Mouse (Mus musculus): ENCODE results near the gene Elavl4. TPM values are rescaled to one million over a fixed set of nuclear protein-coding genes. Genes with fewer than 3 reads are reported as not detected.
A peak's percentile ranks its signal among the peaks of the same experiment; 100 is the strongest.

Elavl4 gene
- polyA plus RNA-seq, 1 experiment from 2014 or later: 308 TPM

- DNase-seq (ENCODE audit: low spot score): no peak
- ATAC-seq: no peak
- no peaks in the 10 kb centered on the region for H3K27me3 ChIP-seq (replicated peaks; ENCODE audit: control insufficient read depth, insufficient read depth, low read length)
- H3K9me3 ChIP-seq (replicated peaks; ENCODE audit: control insufficient read depth, low read length): no peaks in the 10 kb centered on the region
- no peak overlapping the region for H3K4me2 ChIP-seq (ENCODE audit: low read length)
- no peak overlapping the region for H3K4me3 ChIP-seq (ENCODE audit: low read depth, low read length)
- no peaks in the 10 kb centered on the region for H3K36me3 ChIP-seq (ENCODE audit: control insufficient read depth, insufficient read depth, low read length)
- no peak overlapping the region for H3K9ac ChIP-seq (ENCODE audit: low read length)
- no peaks in the 10 kb centered on the region for H3K4me1 ChIP-seq (ENCODE audit: control insufficient read depth, insufficient read depth, low read length)
- no peak overlapping the region for H3K27ac ChIP-seq (ENCODE audit: low read depth, low read length)
- WGBS: 90% methylated on average over 5 of the region's 5 CpGs
Observed at GRCm38 (mm10) chr4:110172028-110172427, 179.7 kb downstream of the Elavl4 start.

GRCm38 (mm10) chr4:110165217-110165616, 186.5 kb downstream of the Elavl4 start:
- H3K27ac ChIP-seq (ENCODE audit: low read depth, low read length): no peak overlapping the region
- no peaks in the 10 kb centered on the region for H3K9me3 ChIP-seq (replicated peaks; ENCODE audit: control insufficient read depth, low read length)
- no peaks in the 10 kb centered on the region for H3K36me3 ChIP-seq (ENCODE audit: control insufficient read depth, insufficient read depth, low read length)
- no peak overlapping the region for H3K4me2 ChIP-seq (ENCODE audit: low read length)
- H3K4me1 ChIP-seq (ENCODE audit: control insufficient read depth, insufficient read depth, low read length): no peaks in the 10 kb centered on the region
- H3K4me3 ChIP-seq (ENCODE audit: low read depth, low read length): no peak overlapping the region
- no peak overlapping the region for H3K9ac ChIP-seq (ENCODE audit: low read length)
- no peak for DNase-seq (ENCODE audit: low spot score)
- ATAC-seq: no peak; the same call in 1 of the 2 replicates
- H3K27me3 ChIP-seq (replicated peaks; ENCODE audit: control insufficient read depth, insufficient read depth, low read length): no peaks in the 10 kb centered on the region
- 67% methylated on average over 5 of the region's 5 CpGs for WGBS

- Histone ChIP-seq H3K27ac (ENCODE audit: low read depth, low read length) (no peak overlapping the region), H3K9ac (ENCODE audit: low read length) (no peak overlapping the region), H3K9me3 (replicated peaks; ENCODE audit: control insufficient read depth, low read length) (no peaks in the 10 kb centered on the region), H3K27me3 (replicated peaks; ENCODE audit: control insufficient read depth, insufficient read depth, low read length) (no peaks in the 10 kb centered on the region), H3K4me2 (ENCODE audit: low read length) (no peak overlapping the region), H3K4me1 (ENCODE audit: control insufficient read depth, insufficient read depth, low read length) (no peaks in the 10 kb centered on the region), H3K4me3 (ENCODE audit: low read depth, low read length) (no peak overlapping the region), H3K36me3 (ENCODE audit: control insufficient read depth, insufficient read depth, low read length) (no peaks in the 10 kb centered on the region)
- ATAC-seq (no peak), DNase-seq (ENCODE audit: low spot score) (no peak)
- WGBS: 97% methylated on average over 3 of the region's 3 CpGs
Observed at GRCm38 (mm10) chr4:110161600-110161999, 190.1 kb downstream of the Elavl4 start.

GRCm38 (mm10) chr4:110157515-110158159, 194.1 kb downstream of the Elavl4 start:
- no peaks in the 10 kb centered on the region for H3K9me3 ChIP-seq (replicated peaks; ENCODE audit: control insufficient read depth, low read length)
- H3K4me3 ChIP-seq (ENCODE audit: low read depth, low read length): no peak overlapping the region
- 26% methylated on average over 3 of the region's 3 CpGs for WGBS
- H3K36me3 ChIP-seq (ENCODE audit: control insufficient read depth, insufficient read depth, low read length): no peaks in the 10 kb centered on the region
- no peak overlapping the region for H3K27ac ChIP-seq (ENCODE audit: low read depth, low read length)
- DNase-seq (ENCODE audit: low spot score): peak; percentile 16
- H3K4me1 ChIP-seq (ENCODE audit: control insufficient read depth, insufficient read depth, low read length): peaks cover 4% of the 10 kb centered on the region
- no peak overlapping the region for H3K9ac ChIP-seq (ENCODE audit: low read length)
- no peak; the same call in 1 of the 2 replicates for ATAC-seq
- H3K4me2 ChIP-seq (ENCODE audit: low read length): no peak overlapping the region
- no peaks in the 10 kb centered on the region for H3K27me3 ChIP-seq (replicated peaks; ENCODE audit: control insufficient read depth, insufficient read depth, low read length)

GRCm38 (mm10) chr4:110155954-110156353, 195.8 kb downstream of the Elavl4 start:
- no peak overlapping the region for H3K27ac ChIP-seq (ENCODE audit: low read depth, low read length)

More at GRCm38 (mm10) chr4:110155954-110156353, 195.8 kb downstream of the Elavl4 start:
- H3K4me2 ChIP-seq (ENCODE audit: low read length): no peak overlapping the region
- no peaks in the 10 kb centered on the region for H3K36me3 ChIP-seq (ENCODE audit: control insufficient read depth, insufficient read depth, low read length)
- no peaks in the 10 kb centered on the region for H3K27me3 ChIP-seq (replicated peaks; ENCODE audit: control insufficient read depth, insufficient read depth, low read length)
- H3K9me3 ChIP-seq (replicated peaks; ENCODE audit: control insufficient read depth, low read length): no peaks in the 10 kb centered on the region
- H3K4me1 ChIP-seq (ENCODE audit: control insufficient read depth, insufficient read depth, low read length): peaks cover 12% of the 10 kb centered on the region
- no peak for ATAC-seq
- no peak overlapping the region for H3K9ac ChIP-seq (ENCODE audit: low read length)
- no peak overlapping the region for H3K4me3 ChIP-seq (ENCODE audit: low read depth, low read length)
- no peak for DNase-seq (ENCODE audit: low spot score)
- 39% methylated on average over 2 of the region's 2 CpGs for WGBS

Other genes with a start within 250 kb of the Elavl4 start
- 2.2 and 2.3 TPM in 2 replicates for gene Agbl4, start 45.8 kb upstream of the Elavl4 start, polyA plus RNA-seq (2014; fragmentation: Nextera tagmentation; extraction: Ambion mirVana)

Measured in forebrain, embryonic 14.5 days (tissue).